Mouse (Mus musculus) mesoderm, embryonic 11.5 days (tissue): ENCODE measurements at regions not wholly inside any gene's neighbourhood (a gene's known extent, or its start where the extent isn't known, plus 50 kb on each side); places are given as distances from the start of the nearest gene placed in this dataset.

Experiments used
- DNase-seq: peaks from one replicate; pipeline ENCODE4 v3.0.0-alpha.2; 2012; ENCODE audit warnings: low read depth, low spot score

- DNase-seq, result no peak
Measured at GRCm38 (mm10) chr14:105632335-105632734, 264.3 kb downstream of the Spry2 start.

- DNase-seq, result no peak
Measured at GRCm38 (mm10) chr14:105631681-105632031, 265.0 kb downstream of the Spry2 start.

- DNase-seq, result no peak
Measured at GRCm38 (mm10) chr14:105630867-105631680, 265.5 kb downstream of the Spry2 start.

- DNase-seq, result no peak
Measured at GRCm38 (mm10) chr14:105630444-105630843, 266.2 kb downstream of the Spry2 start.

- DNase-seq, result no peak
Measured at GRCm38 (mm10) chr14:105628673-105629072, 267.9 kb downstream of the Spry2 start.

GRCm38 (mm10) chr14:105624387-105624786 is 272.2 kb downstream of the Spry2 start:
- no peak for DNase-seq

GRCm38 (mm10) chr14:105622166-105622565 is 274.5 kb downstream of the Spry2 start:
- DNase-seq, result no peak

GRCm38 (mm10) chr14:105621124-105621523 is 275.5 kb downstream of the Spry2 start:
- no peak for DNase-seq

GRCm38 (mm10) chr14:105619449-105619848 is 277.2 kb downstream of the Spry2 start:
- no peak for DNase-seq

- no peak for DNase-seq
Measured at GRCm38 (mm10) chr14:105615766-105616165, 280.9 kb downstream of the Spry2 start.

GRCm38 (mm10) chr14:105612794-105613193 is 283.8 kb downstream of the Spry2 start:
- no peak for DNase-seq

- no peak for DNase-seq
Measured at GRCm38 (mm10) chr14:105608804-105609203, 287.8 kb downstream of the Spry2 start.

GRCm38 (mm10) chr14:105606551-105606950 is 290.1 kb downstream of the Spry2 start:
- DNase-seq, result no peak

GRCm38 (mm10) chr14:105604451-105604850 is 292.2 kb downstream of the Spry2 start:
- DNase-seq, result no peak

GRCm38 (mm10) chr14:105603047-105603461 is 293.6 kb downstream of the Spry2 start:
- no peak for DNase-seq

- DNase-seq, result no peak
Measured at GRCm38 (mm10) chr14:105599550-105600453, 296.8 kb downstream of the Spry2 start.

GRCm38 (mm10) chr14:105589751-105590150 is 306.9 kb downstream of the Spry2 start:
- no peak for DNase-seq

- DNase-seq, result no peak
Measured at GRCm38 (mm10) chr14:105589261-105589660, 307.4 kb downstream of the Spry2 start.

- DNase-seq, result no peak
Measured at GRCm38 (mm10) chr14:105588391-105589163, 308.0 kb downstream of the Spry2 start.

GRCm38 (mm10) chr14:105588029-105588390 is 308.6 kb downstream of the Spry2 start:
- no peak for DNase-seq

GRCm38 (mm10) chr14:105584632-105585031 is 312.0 kb downstream of the Spry2 start:
- DNase-seq, result no peak

GRCm38 (mm10) chr14:105583497-105583896 is 313.1 kb downstream of the Spry2 start:
- no peak for DNase-seq
